Mouse (Mus musculus) spleen, adult 2 months (tissue): ENCODE data around the gene Med21.

Source experiments
- CTCF ChIP-seq: fragments of 200-500 bp; IDR thresholded peaks from 2 replicates; pipeline ENCODE4 v1.5.1; 2011; ENCODE audit warnings: mild to moderate bottlenecking, inconsistent platforms; ENCODE audit not compliant: insufficient read depth, insufficient read length, insufficient replicate concordance; ENCODE audit errors: extremely low read depth
- POLR2A ChIP-seq: fragments of 200-500 bp; IDR thresholded peaks from 2 replicates; pipeline ENCODE4 v1.6.1; 2011; ENCODE audit warnings: low read depth, low read length, inconsistent platforms

GRCm38 (mm10) chr6:146672106-146672505, 29.8 kb downstream of the Med21 start:
- TF ChIP-seq POLR2A: no peak
- no peak for TF ChIP-seq CTCF
